Mouse (Mus musculus) cerebellum, adult 9-10 months (tissue): ENCODE results near the gene Hhex.
A peak's percentile ranks its signal among the peaks of the same experiment; 100 is the strongest.

Experiments
- DNase-seq: peaks from one replicate; pipeline ENCODE4 v3.0.0; 2022

Hhex gene

GRCm38 (mm10) chr19:37434263-37434951 is at the start of gene Hhex:
Gene Hhex, plus strand, starts transcription at chr19:37434810.
- DNase-seq = no peak

DNA sequence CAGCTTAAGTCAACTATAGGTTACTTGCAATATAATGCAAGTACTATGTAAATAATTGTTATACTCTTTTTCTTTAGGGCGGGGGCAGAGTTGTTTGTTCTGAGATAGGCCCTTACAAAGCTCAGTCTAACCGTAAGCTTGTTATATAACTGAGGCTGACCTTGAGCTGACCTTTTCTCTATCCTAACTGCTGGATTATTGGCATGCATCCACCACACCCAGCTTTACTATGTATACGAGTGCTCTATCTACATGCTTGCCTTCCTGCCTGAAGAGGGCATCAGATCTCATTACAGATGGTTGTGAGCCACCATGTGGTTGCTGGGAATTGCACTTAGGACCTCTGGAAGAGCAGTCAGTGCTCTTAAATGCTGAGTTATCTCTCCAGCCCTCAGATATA is 48.5 kb upstream of the Hhex start:
- no peak for DNase-seq

DNA sequence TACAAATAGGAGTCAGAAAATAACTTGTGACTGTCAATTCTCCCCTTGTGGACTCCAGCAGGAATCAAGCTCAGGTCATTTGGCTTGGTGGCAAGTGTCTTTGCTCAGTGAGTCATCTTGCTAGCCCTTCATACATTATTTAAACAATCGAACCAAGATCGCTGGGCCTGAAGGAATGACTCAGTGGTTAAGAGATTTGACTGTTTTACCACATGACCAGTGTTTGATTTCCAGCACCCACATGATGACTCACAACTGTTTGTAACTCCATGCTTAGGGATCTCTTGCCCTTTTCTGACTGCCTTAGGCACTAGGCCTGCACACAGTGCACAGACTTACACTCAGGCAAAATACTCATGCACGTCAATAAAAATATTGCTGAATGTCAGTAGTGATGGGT is 42.7 kb upstream of the Hhex start:
- no peak for DNase-seq

GRCm38 (mm10) chr19:37396279-37396678 is 38.3 kb upstream of the Hhex start:
- DNase-seq = no peak

DNA sequence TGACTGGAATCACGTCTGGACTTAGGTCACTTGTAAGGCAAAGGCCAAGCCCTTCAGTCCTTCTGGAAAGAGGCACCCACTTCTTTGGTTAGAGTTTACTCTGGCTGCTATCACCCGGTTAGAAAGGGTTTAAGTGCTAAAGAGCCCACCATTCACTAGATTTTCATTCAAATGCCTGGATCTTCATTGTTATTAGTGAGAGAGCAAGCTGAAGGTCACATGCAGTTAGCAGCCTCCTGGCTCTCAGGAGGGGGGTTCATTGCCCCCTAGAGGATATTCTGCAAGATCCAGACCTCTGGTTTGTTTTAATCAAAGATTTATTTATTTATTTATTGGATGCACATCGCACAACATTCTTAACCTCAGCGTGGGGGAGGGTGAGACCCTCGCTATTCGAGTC is 33.7 kb upstream of the Hhex start:
- DNase-seq = no peak

GRCm38 (mm10) chr19:37418294-37418693 is 16.3 kb upstream of the Hhex start:
- peak; percentile 22 for DNase-seq

- DNase-seq = peak; percentile 38
Observed at GRCm38 (mm10) chr19:37419613-37420012, 15.0 kb upstream of the Hhex start.

GRCm38 (mm10) chr19:37428589-37428988 is 6.0 kb upstream of the Hhex start:
- DNase-seq = no peak

GRCm38 (mm10) chr19:37431139-37431756 is 3.4 kb upstream of the Hhex start:
- no peak for DNase-seq

DNA sequence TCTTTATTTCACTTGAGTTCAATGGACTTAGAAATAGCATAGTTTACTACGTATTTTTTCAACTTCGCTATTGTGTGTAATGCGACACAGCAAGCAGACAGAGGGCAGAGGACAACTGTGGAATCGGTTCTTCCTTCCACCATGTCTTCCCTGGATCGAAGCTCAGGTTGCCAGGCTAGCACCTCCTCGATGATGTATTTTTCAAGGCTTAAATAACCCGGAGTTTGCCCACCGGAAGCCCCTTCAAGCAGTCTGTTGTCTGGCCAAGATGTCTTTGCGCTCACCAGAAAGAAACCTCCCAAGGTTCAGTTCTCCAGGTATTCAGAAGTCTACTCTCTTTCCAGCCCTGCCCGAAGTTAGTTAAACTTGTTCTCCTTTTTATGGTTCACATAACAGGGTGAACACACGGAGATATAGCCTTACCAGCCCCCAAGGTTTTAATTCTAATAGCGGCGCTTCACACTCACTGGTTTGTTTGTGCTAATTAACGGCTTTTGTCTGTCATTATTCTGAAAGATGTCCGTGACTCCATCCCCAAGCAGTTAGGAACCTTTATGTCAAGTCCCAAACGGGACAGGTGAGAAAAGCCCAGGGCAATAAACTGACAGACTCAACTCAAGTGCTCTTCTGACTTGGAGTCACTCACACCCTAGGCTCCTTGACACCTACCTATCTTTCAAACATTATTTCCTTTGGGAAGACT is 1.6 kb upstream of the Hhex start:
- DNase-seq = no peak

DNA sequence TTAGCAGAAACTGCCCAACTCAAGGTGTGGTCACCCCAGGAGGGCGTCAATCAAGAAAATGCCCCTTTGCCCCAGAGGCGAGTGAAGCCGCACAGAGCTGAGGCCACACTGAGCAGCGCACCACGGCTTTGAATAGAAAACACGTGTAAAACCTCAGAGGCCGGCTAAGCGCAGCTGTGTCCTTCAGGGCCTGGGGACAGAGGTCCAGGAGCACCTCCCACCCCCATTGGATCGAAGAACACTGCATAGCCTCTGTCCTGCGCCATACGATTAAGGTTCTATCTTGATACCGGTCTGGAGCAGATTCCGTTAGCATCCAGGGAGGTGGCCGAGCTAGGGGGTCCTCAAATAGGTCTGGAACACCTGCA is 731 bp upstream of the Hhex start:
- no peak for DNase-seq

GRCm38 (mm10) chr19:37435041-37435852 is 637 bp downstream of the Hhex start:
- no peak for DNase-seq

- no peak for DNase-seq
Observed at GRCm38 (mm10) chr19:37435853-37436174, 1.2 kb downstream of the Hhex start.

GRCm38 (mm10) chr19:37436514-37437288 is 2.1 kb downstream of the Hhex start:
- DNase-seq = no peak

DNA sequence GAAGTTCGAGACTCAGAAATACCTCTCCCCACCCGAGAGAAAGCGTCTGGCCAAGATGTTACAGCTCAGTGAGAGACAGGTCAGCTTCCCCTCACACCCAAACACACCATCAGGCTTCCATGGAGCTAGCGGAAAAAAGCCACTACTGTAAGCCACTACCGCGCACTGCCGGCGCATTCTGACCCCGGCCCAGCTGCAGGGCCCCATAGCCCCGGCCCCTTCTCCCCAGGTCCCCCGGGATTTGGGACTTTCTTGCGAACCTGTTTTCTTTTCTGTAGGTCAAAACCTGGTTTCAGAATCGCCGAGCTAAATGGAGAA is 2.6 kb downstream of the Hhex start:
- no peak for DNase-seq

GRCm38 (mm10) chr19:37440181-37440580 is 5.6 kb downstream of the Hhex start:
- no peak for DNase-seq

DNA sequence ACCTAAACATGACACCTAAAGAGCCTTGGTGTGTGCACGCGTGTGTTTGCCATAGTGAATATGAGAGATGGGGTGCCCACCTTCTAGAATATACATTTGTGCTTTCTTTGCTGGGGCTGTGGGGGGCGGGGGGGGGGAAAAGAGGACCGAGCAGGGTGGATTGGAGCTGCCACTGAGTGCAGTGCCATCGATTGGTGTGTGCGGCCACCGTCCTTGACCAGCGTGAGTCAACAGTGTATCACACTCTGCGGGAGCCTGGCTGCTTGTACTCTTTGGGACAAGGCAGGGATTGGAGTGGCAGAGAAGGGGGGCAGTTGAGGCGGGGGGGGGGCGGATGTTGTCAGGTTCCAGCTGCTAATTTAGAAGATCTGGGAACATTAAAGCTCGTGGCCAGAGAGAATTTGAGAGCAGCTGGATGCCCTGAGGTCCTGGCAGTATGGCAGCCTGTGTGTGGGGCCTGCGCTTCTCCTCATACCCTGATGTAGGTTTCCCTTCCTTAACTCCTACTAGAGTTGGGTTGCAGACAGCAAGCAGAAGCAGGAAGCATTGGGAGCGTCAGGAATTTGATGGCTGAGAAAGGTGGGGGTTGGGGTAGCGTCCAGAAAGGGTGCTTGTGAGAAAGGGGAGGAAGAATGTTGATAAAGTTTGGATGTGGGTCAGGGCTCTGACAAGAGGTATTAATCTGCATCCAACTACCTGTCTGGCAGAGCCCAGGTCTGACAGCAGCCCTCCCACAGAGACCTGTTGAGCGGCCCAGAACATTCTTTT is 6.3 kb downstream of the Hhex start:
- no peak for DNase-seq

- DNase-seq = no peak
Observed at GRCm38 (mm10) chr19:37442524-37443286, 8.1 kb downstream of the Hhex start.

DNA sequence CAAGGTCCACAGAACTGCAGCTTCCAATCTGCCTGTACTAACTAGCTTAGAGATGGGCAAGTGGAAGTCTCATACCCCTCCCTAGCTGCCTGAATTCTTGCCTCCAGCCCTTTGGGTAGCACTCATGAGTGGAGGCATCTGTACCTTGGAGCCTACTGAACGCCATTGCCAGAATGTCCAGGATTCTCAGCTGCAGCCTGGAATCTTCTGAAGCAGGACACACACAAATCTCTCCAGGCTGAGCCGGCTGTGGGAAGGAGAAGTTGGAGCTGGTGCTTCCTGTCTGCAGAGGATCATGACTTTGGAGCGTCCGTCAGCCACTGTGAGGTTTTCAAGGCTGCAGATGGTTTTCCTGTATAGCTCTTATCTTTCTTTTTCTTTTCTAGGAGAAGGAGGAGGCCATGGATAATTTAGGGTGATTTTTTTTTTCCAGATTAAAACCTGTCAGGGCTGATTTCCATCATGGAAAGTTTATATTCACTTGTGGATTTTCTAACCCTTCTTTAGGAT is 9.1 kb downstream of the Hhex start:
- DNase-seq = no peak

DNA sequence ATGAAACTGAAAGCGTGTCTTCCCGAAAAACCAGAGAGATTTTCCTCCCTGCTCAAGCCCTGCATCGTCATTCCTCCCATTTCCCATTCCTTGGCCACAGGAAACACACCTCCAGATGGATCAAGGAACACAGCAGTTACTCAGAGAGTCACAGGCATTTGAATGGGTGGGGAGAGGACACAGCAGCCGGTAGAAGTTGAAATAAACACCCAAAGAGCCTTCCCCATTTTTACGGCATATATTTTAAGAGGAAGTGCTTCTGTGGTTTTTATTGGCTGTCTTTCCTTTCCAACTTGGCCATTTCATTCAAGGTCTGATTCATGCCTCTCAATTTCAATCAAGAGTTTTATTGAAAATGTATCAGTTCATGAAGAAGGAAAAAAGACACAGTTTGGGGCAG is 13.6 kb downstream of the Hhex start:
- DNase-seq = no peak

GRCm38 (mm10) chr19:37449246-37449645 is 14.6 kb downstream of the Hhex start:
- no peak for DNase-seq
